Mouse (Mus musculus): ENCODE measurements around the gene Cenpf. TPM values are rescaled to one million over a fixed set of nuclear protein-coding genes. Genes with fewer than 3 reads are reported as not detected.

The Cenpf gene
- total RNA-seq, 2 experiments from 2014 or later, result 25.2 to 39.1 TPM

GRCm38 (mm10) chr1:189639581-189639980, 48.3 kb downstream of the Cenpf start:
- no peak for ATAC-seq (replicated peaks; ENCODE audit: poor library complexity, severe bottlenecking)

GRCm38 (mm10) chr1:189633791-189634190, 54.1 kb downstream of the Cenpf start:
- ATAC-seq (replicated peaks; ENCODE audit: poor library complexity, severe bottlenecking), result no peak

GRCm38 (mm10) chr1:189631906-189632675, 55.8 kb downstream of the Cenpf start:
- ATAC-seq (replicated peaks; ENCODE audit: poor library complexity, severe bottlenecking), result no peak

- ATAC-seq (replicated peaks; ENCODE audit: poor library complexity, severe bottlenecking), result no peak
These were observed 57.9 kb downstream of the Cenpf start for GRCm38 (mm10) chr1:189630026-189630425.

- ATAC-seq (replicated peaks; ENCODE audit: poor library complexity, severe bottlenecking), result peak; percentile 46; the same call in 1 of the 2 replicates
These were observed 59.7 kb downstream of the Cenpf start for GRCm38 (mm10) chr1:189627976-189628768.

GRCm38 (mm10) chr1:189624756-189625155, 63.1 kb downstream of the Cenpf start:
- no peak for ATAC-seq (replicated peaks; ENCODE audit: poor library complexity, severe bottlenecking)

GRCm38 (mm10) chr1:189618970-189619740, 68.7 kb downstream of the Cenpf start:
- no peak for ATAC-seq (replicated peaks; ENCODE audit: poor library complexity, severe bottlenecking)

- no peak for ATAC-seq (replicated peaks; ENCODE audit: poor library complexity, severe bottlenecking)
These were observed 70.5 kb downstream of the Cenpf start for GRCm38 (mm10) chr1:189617381-189617780.

GRCm38 (mm10) chr1:189615246-189615645, 72.6 kb downstream of the Cenpf start:
- ATAC-seq (replicated peaks; ENCODE audit: poor library complexity, severe bottlenecking), result no peak

- no peak for ATAC-seq (replicated peaks; ENCODE audit: poor library complexity, severe bottlenecking)
These were observed 74.8 kb downstream of the Cenpf start for GRCm38 (mm10) chr1:189613076-189613475.

- no peak for ATAC-seq (replicated peaks; ENCODE audit: poor library complexity, severe bottlenecking)
These were observed 76.1 kb downstream of the Cenpf start for GRCm38 (mm10) chr1:189611775-189612174.

GRCm38 (mm10) chr1:189608640-189609039, 79.2 kb downstream of the Cenpf start:
- no peak for ATAC-seq (replicated peaks; ENCODE audit: poor library complexity, severe bottlenecking)

- ATAC-seq (replicated peaks; ENCODE audit: poor library complexity, severe bottlenecking), result no peak
These were observed 79.8 kb downstream of the Cenpf start for GRCm38 (mm10) chr1:189608039-189608438.

GRCm38 (mm10) chr1:189605598-189606126, 82.2 kb downstream of the Cenpf start:
- ATAC-seq (replicated peaks; ENCODE audit: poor library complexity, severe bottlenecking), result no peak

GRCm38 (mm10) chr1:189597096-189597495, 90.8 kb downstream of the Cenpf start:
- no peak for ATAC-seq (replicated peaks; ENCODE audit: poor library complexity, severe bottlenecking)

Other genes starting within 250 kb of the Cenpf start
- gene Ptpn14, start 40.2 kb upstream of the Cenpf start, total RNA-seq (2014; fragmentation: Nextera tagmentation), result 0.09 TPM in 1 of 2 replicates, not detected in the other
- gene Ptpn14, start 40.2 kb upstream of the Cenpf start, total RNA-seq (2017), result 0.22 and 0.88 TPM in 2 replicates
- 72.5 and 97.7 TPM in 2 replicates for gene Smyd2, start 234.3 kb upstream of the Cenpf start, total RNA-seq (2014; fragmentation: Nextera tagmentation)
- 97.8 and 98.0 TPM in 2 replicates for gene Smyd2, start 234.3 kb upstream of the Cenpf start, total RNA-seq (2017)